25 mouse cellular contexts compared by ENCODE assay signal in the genomic region with DNA sequence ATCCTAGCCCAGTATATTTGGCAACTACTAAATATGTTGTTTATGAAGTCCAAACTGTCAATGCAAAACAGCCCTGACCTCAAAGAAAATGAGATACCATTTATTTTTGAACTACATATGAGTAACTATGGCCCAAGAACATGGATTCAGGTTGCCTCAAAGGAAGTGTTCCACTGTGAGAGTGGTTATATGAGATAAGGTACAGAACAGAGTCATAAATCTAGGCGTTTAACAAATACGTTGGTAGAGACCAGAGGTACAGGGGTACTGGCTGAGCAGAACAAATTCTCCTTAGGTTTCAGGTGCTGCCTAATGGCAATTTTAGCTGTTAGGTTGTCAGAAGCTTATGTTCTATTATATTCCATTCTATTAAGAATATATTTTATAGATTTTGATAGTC.
DNase-seq lines count a peak whose midpoint lies in the region; ATAC-seq lines count a peak whose summit lies in the region.
"Had no signal": no experiment of that assay in that cellular context is flagged by ENCODE, and none has a peak within 500 bp of the region (broad histone marks: within the 10 kb centered on the region; RNA-seq: fewer than 3 reads in every experiment).

No protein-coding gene starts in this region.

- no peaks in the 10 kb centered on the region for H3K9me3 ChIP-seq in liver, embryonic 13.5 days (replicated peaks)
- no peaks in the 10 kb centered on the region for H3K9me3 ChIP-seq in liver, embryonic 11.5 days (ENCODE audit: control insufficient read depth, low read length)
- no peaks in the 10 kb centered on the region for H3K9me3 ChIP-seq in liver, embryonic 16.5 days (replicated peaks; ENCODE audit: control insufficient read depth, low read length)
- H3K9me3 ChIP-seq: G1E; heart, embryonic 12.5 days; heart, embryonic 15.5 days; hindbrain, embryonic 10.5 days; hindbrain, embryonic 13.5 days had no signal

- DNase-seq in liver, embryonic 13.5 days, result no peak
- no peak for DNase-seq in liver, embryonic 11.5 days (ENCODE audit: low spot score)
- no peak for DNase-seq in adrenal gland, adult 8-10 months
- no peak for DNase-seq in cerebellum, adult 11-12 months
- DNase-seq: adrenal gland, postnatal 14 days; B cell, adult 2 months; cerebellum, adult 18-20 months; cerebellum, adult 9-10 months; cerebellum, postnatal 14 days; forebrain, postnatal 0 days; gastrocnemius, postnatal 25 days; heart, adult 18-20 months; heart, postnatal 10 days; heart, postnatal 36 days had no signal

- no peak overlapping the region for H3K4me2 ChIP-seq in liver, embryonic 13.5 days
- no peak overlapping the region for H3K4me2 ChIP-seq in liver, embryonic 11.5 days
- H3K4me2 ChIP-seq in liver, embryonic 16.5 days (ENCODE audit: low read depth, low read length), result no peak overlapping the region
- H3K4me2 ChIP-seq: heart, embryonic 12.5 days; heart, embryonic 15.5 days; hindbrain, embryonic 13.5 days had no signal

- H3K27me3 ChIP-seq in liver, embryonic 13.5 days, result no peaks in the 10 kb centered on the region
- no peaks in the 10 kb centered on the region for H3K27me3 ChIP-seq in liver, embryonic 11.5 days (replicated peaks; ENCODE audit: control insufficient read depth, insufficient read depth, low read length)
- H3K27me3 ChIP-seq in liver, embryonic 16.5 days (ENCODE audit: control insufficient read depth, insufficient read depth, low read depth, low read length), result no peaks in the 10 kb centered on the region
- H3K27me3 ChIP-seq: CH12.LX; heart, embryonic 12.5 days; heart, embryonic 15.5 days; hindbrain, embryonic 13.5 days; Patski had no signal

- H3K9ac ChIP-seq in liver, embryonic 13.5 days, result no peak overlapping the region
- no peak overlapping the region for H3K9ac ChIP-seq in liver, embryonic 11.5 days (ENCODE audit: low read depth, low read length)
- H3K9ac ChIP-seq in liver, embryonic 16.5 days (ENCODE audit: low read depth, low read length), result no peak overlapping the region
- H3K9ac ChIP-seq: forebrain, postnatal 0 days; heart, embryonic 12.5 days; heart, embryonic 15.5 days; hindbrain, embryonic 13.5 days had no signal

- H3K4me3 ChIP-seq in liver, embryonic 13.5 days (replicated peaks), result no peak overlapping the region
- no peak overlapping the region for H3K4me3 ChIP-seq in liver, embryonic 11.5 days (ENCODE audit: low read depth, low read length)
- H3K4me3 ChIP-seq in liver, embryonic 16.5 days (ENCODE audit: low read depth, low read length), result no peak overlapping the region
- H3K4me3 ChIP-seq: heart, embryonic 12.5 days; heart, embryonic 15.5 days; hindbrain, embryonic 10.5 days; hindbrain, embryonic 13.5 days had no signal

- H3K36me3 ChIP-seq in liver, embryonic 13.5 days, result 0 out of 2 replicates have a peak, but pooled peaks cover 3% of the 10 kb centered on the region
- H3K36me3 ChIP-seq in liver, embryonic 11.5 days (ENCODE audit: control insufficient read depth, insufficient read depth, low read length), result no peaks in the 10 kb centered on the region
- H3K36me3 ChIP-seq in liver, embryonic 16.5 days (ENCODE audit: control insufficient read depth, insufficient read depth), result no peaks in the 10 kb centered on the region
- H3K36me3 ChIP-seq: heart, embryonic 12.5 days; heart, embryonic 15.5 days; hindbrain, embryonic 10.5 days; hindbrain, embryonic 13.5 days had no signal

- 13% methylated on average over 2 of the region's 2 CpGs for WGBS in liver, embryonic 13.5 days (ENCODE audit: insufficient replicate concordance)
- WGBS in liver, embryonic 11.5 days, result 46% methylated on average over 2 of the region's 2 CpGs
- WGBS in liver, embryonic 16.5 days (ENCODE audit: insufficient replicate concordance), result 19% methylated on average over 2 of the region's 2 CpGs

- ATAC-seq in liver, embryonic 13.5 days (ENCODE audit: low read depth), result peak; percentile 80
- ATAC-seq in liver, embryonic 11.5 days (replicated peaks; ENCODE audit: low FRiP score), result no peak
- peak; percentile 75 for ATAC-seq in liver, embryonic 16.5 days (ENCODE audit: low read depth)
- peak; percentile 62 for ATAC-seq in megakaryocyte-erythroid progenitor cell, adult 5-6 weeks (replicated peaks; ENCODE audit: low FRiP score, low TSS enrichment, poor library complexity, severe bottlenecking)
- ATAC-seq: forebrain, embryonic 14.5 days; forebrain, postnatal 0 days; hindbrain, embryonic 16.5 days; Patski had no signal

- H3K27ac ChIP-seq in liver, embryonic 13.5 days, result peak overlapping the region; percentile 56; the same call in 1 of the 2 replicates
- no peak overlapping the region for H3K27ac ChIP-seq in liver, embryonic 11.5 days (ENCODE audit: low read depth, low read length)
- H3K27ac ChIP-seq in liver, embryonic 16.5 days (ENCODE audit: low read length), result peak overlapping the region; percentile 17; the same call in 1 of the 2 replicates
- H3K27ac ChIP-seq: heart, embryonic 15.5 days; hindbrain, embryonic 10.5 days; hindbrain, embryonic 13.5 days had no signal

- peaks cover 40% of the 10 kb centered on the region for H3K4me1 ChIP-seq in liver, embryonic 13.5 days (replicated peaks)
- H3K4me1 ChIP-seq in liver, embryonic 11.5 days (replicated peaks; ENCODE audit: control insufficient read depth, insufficient read depth, low read length), result peaks cover 15% of the 10 kb centered on the region
- H3K4me1 ChIP-seq in liver, embryonic 16.5 days (ENCODE audit: control insufficient read depth, low read depth, low read length), result peaks cover 18% of the 10 kb centered on the region
- H3K4me1 ChIP-seq: heart, embryonic 12.5 days; heart, embryonic 15.5 days; hindbrain, embryonic 10.5 days; hindbrain, embryonic 13.5 days had no signal
